Mouse (Mus musculus): ENCODE results near the gene Rps23. TPM values are rescaled to one million over a fixed set of nuclear protein-coding genes. Genes with fewer than 3 reads are reported as not detected.
"Not testable (repeated sequence)": the region's sequence is repeated elsewhere in the genome, so short reads cannot be mapped to it uniquely, and the experiment has no call there.

The Rps23 gene
- polyA plus RNA-seq, 1 experiment from 2014 or later, result 239 TPM

DNA sequence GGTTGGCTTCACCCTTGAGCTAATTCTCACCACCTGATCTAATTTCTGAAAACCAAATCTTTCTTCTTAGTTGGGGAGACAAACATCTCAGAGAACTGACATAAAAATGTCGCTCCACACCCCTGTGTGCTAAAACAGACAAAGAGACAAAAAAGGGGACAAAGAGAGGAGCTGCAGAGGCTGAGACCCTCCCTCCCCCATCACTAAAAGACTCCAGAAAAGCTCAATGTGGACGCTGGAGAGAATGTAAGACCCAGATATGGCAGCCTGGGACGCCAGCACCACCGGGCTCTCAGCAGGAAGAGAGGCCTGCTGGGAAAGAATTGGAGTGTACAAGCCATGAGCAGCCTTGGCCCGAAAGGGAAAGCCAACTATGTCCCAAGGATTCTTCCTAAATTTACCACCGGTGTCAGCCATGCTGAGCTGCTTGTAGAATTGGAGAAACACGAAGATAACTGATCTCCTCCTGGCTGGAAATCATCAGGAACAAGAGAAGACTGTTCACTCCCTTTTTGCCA is 9.0 kb upstream of the Rps23 start:
- Histone ChIP-seq H3K4me3 (no peak overlapping the region), H3K27me3 (replicated peaks) (peaks cover 4% of the 10 kb centered on the region; the same call in 1 of the 2 replicates), H3K4me1 (no peaks in the 10 kb centered on the region), H3K9me3 (replicated peaks) (no peaks in the 10 kb centered on the region), H3K9ac (no peak overlapping the region), H3K4me2 (no peak overlapping the region), H3K36me3 (no peaks in the 10 kb centered on the region), H3K27ac (no peak overlapping the region)
- no peak for ATAC-seq
- WGBS (ENCODE audit: insufficient replicate concordance), result 47% methylated on average over 7 of the region's 7 CpGs

GRCm38 (mm10) chr13:90914721-90915120 is 8.0 kb upstream of the Rps23 start:
- Histone ChIP-seq H3K27me3 (replicated peaks) (peaks cover 4% of the 10 kb centered on the region; the same call in 1 of the 2 replicates), H3K36me3 (no peaks in the 10 kb centered on the region), H3K4me3 (no peak overlapping the region), H3K4me2 (no peak overlapping the region), H3K4me1 (peaks cover 3% of the 10 kb centered on the region; the same call in 1 of the 2 replicates), H3K27ac (no peak overlapping the region), H3K9ac (no peak overlapping the region), H3K9me3 (replicated peaks) (no peaks in the 10 kb centered on the region)
- WGBS (ENCODE audit: insufficient replicate concordance), result 69% methylated on average over 4 of the region's 4 CpGs
- ATAC-seq, result no peak

DNA sequence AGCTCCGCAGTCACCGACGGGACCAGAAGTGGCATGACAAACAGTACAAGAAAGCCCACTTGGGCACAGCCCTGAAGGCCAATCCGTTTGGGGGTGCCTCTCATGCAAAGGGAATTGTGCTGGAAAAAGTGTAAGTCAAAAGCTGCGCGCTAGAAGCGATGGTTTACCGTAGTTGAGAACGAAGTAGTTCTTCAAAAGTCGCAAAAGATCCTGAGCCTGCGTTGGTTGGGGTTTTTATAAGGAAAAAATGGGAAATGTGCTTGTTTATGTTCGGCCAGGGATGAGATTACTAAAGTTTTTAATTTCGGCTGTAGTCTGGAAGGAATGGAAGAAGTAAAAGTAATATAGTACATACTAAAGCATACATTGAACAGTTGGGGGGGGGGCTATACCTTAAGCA is 859 bp downstream of the Rps23 start:
- H3K27ac ChIP-seq, result peak overlapping the region; percentile 90
- not testable (repeated sequence) for ATAC-seq

GRCm38 (mm10) chr13:90924072-90924471 is 1.3 kb downstream of the Rps23 start:
- H3K27ac ChIP-seq, result peak overlapping the region; percentile 90
- WGBS (ENCODE audit: insufficient replicate concordance), result 17% methylated on average over 9 of the region's 9 CpGs
- H3K36me3 ChIP-seq, result peaks cover 44% of the 10 kb centered on the region
- peaks cover 44% of the 10 kb centered on the region for H3K4me1 ChIP-seq
- H3K4me2 ChIP-seq, result peak overlapping the region; percentile 74
- H3K9ac ChIP-seq, result peak overlapping the region; percentile 95
- H3K9me3 ChIP-seq (replicated peaks), result no peaks in the 10 kb centered on the region
- H3K27me3 ChIP-seq (replicated peaks), result no peaks in the 10 kb centered on the region
- peak overlapping the region; percentile 91 for H3K4me3 ChIP-seq
- no peak for ATAC-seq

More for the DNA sequence above, 859 bp downstream of the Rps23 start:
- H3K9me3 ChIP-seq (replicated peaks); H3K27me3 ChIP-seq (replicated peaks): not testable (repeated sequence)
- Histone ChIP-seq H3K9ac (peak overlapping the region; percentile 95), H3K36me3 (peaks cover 42% of the 10 kb centered on the region), H3K4me2 (peak overlapping the region; percentile 74), H3K4me1 (peaks cover 44% of the 10 kb centered on the region), H3K4me3 (peak overlapping the region; percentile 91)
- 0% methylated on average over 13 of the region's 13 CpGs for WGBS (ENCODE audit: insufficient replicate concordance)

- peaks cover 44% of the 10 kb centered on the region for H3K36me3 ChIP-seq
These were observed 2.4 kb downstream of the Rps23 start for GRCm38 (mm10) chr13:90925191-90925590.

DNA sequence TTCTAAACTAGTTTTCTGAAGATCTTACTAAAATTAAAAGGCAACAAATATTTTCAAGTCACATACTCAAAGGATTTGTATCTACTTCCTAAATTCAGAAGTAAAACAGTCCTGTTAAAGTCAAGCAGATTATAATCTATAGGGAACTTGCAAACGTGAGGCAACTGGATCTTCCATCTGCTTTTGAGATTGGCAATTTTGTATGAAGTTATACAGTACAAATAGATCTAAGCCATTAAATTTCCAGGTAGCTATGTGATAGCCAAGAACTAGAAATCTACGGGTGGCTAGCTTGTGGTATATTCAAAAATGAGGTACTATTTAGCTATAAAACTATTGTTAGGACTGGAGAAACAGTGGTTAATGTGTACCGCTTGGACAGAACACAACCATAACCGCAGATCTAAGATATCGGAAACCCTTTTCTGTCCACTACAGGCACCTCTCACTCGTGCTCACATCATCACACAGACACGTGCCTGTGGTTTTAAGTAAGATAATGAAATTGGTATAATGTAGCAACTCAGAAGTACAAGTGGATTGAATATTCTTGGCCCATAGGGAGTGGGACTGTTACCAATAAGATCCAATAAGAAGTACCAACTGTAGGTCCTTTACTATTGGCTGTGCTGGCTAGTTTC is 3.5 kb downstream of the Rps23 start:
- Histone ChIP-seq H3K36me3 (peaks cover 44% of the 10 kb centered on the region), H3K4me3 (no peak overlapping the region), H3K27me3 (replicated peaks) (no peaks in the 10 kb centered on the region), H3K9ac (no peak overlapping the region), H3K9me3 (replicated peaks) (no peaks in the 10 kb centered on the region), H3K4me2 (no peak overlapping the region), H3K27ac (peak overlapping the region; percentile 64; the same call in 1 of the 2 replicates), H3K4me1 (peaks cover 39% of the 10 kb centered on the region)
- WGBS (ENCODE audit: insufficient replicate concordance), result 32% methylated on average over 7 of the region's 7 CpGs
- ATAC-seq, result no peak

More at GRCm38 (mm10) chr13:90925191-90925590, 2.4 kb downstream of the Rps23 start:
- WGBS (ENCODE audit: insufficient replicate concordance), result 82% methylated on average over 5 of the region's 5 CpGs
- peak overlapping the region; percentile 25; the same call in 1 of the 2 replicates for H3K9ac ChIP-seq
- no peak overlapping the region for H3K4me3 ChIP-seq
- no peak for ATAC-seq
- no peaks in the 10 kb centered on the region for H3K9me3 ChIP-seq (replicated peaks)
- H3K4me1 ChIP-seq, result peaks cover 39% of the 10 kb centered on the region
- H3K4me2 ChIP-seq, result peak overlapping the region; percentile 74; the same call in 1 of the 2 replicates
- no peaks in the 10 kb centered on the region for H3K27me3 ChIP-seq (replicated peaks)
- H3K27ac ChIP-seq, result peak overlapping the region; percentile 38; the same call in 1 of the 2 replicates

DNA sequence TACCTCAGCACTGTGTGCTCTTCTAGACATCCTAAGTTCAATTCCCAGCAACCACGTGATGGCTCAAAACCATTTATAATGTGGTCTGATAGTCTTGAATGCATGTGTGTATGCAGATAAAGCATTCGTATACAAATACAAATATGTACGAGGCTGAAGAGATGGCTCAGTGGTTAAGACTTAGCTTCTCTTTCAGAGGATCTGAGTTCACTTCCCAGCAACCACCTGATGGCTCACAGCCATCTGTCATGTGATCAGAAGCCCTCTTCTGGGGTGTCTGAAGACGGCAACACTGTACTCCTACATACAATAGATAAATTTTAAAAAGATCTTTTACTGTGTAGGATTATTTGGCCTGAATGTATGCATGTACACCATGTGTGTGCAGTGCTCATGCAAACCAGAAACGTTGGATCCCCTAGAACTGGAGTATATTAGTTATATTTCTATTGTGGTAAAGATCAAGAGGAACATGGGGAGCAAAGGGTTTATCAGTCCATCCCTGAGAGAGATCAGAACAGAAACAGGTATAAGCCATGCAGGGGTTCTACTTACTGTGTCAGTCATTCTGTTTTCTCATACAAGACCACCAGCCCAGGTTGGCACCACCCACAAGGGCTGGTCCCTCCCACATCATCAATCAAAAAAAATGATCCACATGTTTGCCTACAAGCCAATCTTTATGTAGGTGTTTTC is 4.3 kb downstream of the Rps23 start:
- Histone ChIP-seq H3K36me3 (peaks cover 44% of the 10 kb centered on the region), H3K27ac (peak overlapping the region; percentile 64; the same call in 1 of the 2 replicates), H3K9ac (no peak overlapping the region), H3K4me2 (no peak overlapping the region), H3K9me3 (replicated peaks) (no peaks in the 10 kb centered on the region), H3K4me3 (no peak overlapping the region), H3K27me3 (replicated peaks) (no peaks in the 10 kb centered on the region), H3K4me1 (peaks cover 37% of the 10 kb centered on the region)
- ATAC-seq, result no peak
- 38% methylated on average over 5 of the region's 5 CpGs for WGBS (ENCODE audit: insufficient replicate concordance)

DNA sequence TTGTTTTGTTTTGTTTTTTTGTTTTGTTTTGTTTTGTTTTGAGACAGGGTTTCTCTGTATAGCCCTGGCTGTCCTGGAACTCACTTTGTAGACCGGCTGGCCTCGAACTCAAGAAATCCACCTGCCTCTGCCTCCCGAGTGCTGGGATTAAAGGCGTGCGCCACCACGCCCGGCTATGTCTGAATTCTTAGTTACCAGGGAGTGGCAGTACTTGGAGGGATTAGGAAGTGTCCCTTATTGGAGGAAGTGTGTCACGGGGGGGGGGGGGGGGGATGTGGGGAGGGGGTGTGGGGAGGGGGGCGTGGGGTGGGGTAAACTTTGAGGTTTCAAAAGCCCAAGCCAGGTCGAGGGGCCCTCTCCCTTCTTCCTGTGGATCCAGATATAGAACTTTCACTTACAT is 5.5 kb downstream of the Rps23 start:
- H3K27ac ChIP-seq; H3K27me3 ChIP-seq (replicated peaks); H3K9me3 ChIP-seq (replicated peaks); H3K9ac ChIP-seq; H3K4me3 ChIP-seq; H3K4me2 ChIP-seq; ATAC-seq: not testable (repeated sequence)
- Histone ChIP-seq H3K36me3 (peaks cover 44% of the 10 kb centered on the region), H3K4me1 (peaks cover 36% of the 10 kb centered on the region)
- WGBS (ENCODE audit: insufficient replicate concordance), result 84% methylated on average over 10 of the region's 10 CpGs

DNA sequence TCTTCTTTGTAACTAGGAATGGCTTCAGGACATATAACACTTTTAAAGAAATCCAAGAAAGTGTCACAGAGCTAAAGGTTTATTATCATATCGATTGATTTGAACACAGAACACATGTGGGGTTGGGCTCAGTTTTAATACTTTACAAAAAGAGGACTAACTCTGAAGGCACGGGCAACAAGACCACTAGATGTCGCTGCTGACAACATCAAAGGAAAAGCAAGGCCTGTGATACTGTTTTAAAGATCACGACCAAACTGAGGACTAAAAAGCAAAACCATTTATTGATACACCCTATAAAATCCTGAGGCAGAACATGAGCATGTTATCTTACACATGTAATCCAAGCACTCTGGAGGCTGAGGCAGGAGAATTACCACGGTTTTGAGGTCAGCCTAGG is 7.1 kb downstream of the Rps23 start:
- WGBS (ENCODE audit: insufficient replicate concordance), result 17% methylated on average over 5 of the region's 5 CpGs

GRCm38 (mm10) chr13:90933256-90933655 is 10.5 kb downstream of the Rps23 start:
- peaks cover 1% of the 10 kb centered on the region for H3K4me1 ChIP-seq
- no peaks in the 10 kb centered on the region for H3K9me3 ChIP-seq (replicated peaks)
- H3K4me2 ChIP-seq, result no peak overlapping the region
- H3K36me3 ChIP-seq, result peaks cover 6% of the 10 kb centered on the region
- no peak overlapping the region for H3K4me3 ChIP-seq
- WGBS (ENCODE audit: insufficient replicate concordance), result 75% methylated on average over 3 of the region's 3 CpGs
- no peak for ATAC-seq
- no peak overlapping the region for H3K27ac ChIP-seq
- H3K27me3 ChIP-seq (replicated peaks), result no peaks in the 10 kb centered on the region
- no peak overlapping the region for H3K9ac ChIP-seq

More for the DNA sequence above, 7.1 kb downstream of the Rps23 start:
- no peak overlapping the region for H3K4me2 ChIP-seq
- no peak overlapping the region for H3K4me3 ChIP-seq
- no peaks in the 10 kb centered on the region for H3K9me3 ChIP-seq (replicated peaks)
- peaks cover 28% of the 10 kb centered on the region for H3K4me1 ChIP-seq
- no peaks in the 10 kb centered on the region for H3K27me3 ChIP-seq (replicated peaks)
- no peak for ATAC-seq
- no peak overlapping the region for H3K9ac ChIP-seq
- H3K36me3 ChIP-seq, result peaks cover 38% of the 10 kb centered on the region
- H3K27ac ChIP-seq, result no peak overlapping the region

DNA sequence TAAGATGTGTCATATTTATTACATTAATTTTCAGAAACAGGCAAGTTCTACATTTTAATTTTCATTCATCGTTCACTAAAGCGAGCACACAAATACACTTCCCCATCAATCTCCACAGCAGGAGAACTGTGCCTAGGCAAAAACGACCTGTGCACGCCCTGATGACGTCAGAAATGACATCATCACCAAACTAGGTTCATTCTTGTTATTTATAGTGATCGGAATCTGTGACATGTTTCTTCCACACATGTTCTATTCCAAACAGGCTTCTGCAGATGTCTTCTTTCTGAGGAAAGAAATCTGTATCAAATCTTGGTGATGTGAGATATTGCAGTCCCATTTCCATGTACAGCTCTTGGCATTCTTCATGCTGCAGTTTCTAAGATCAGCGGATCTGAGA is 13.1 kb downstream of the Rps23 start:
- 76% methylated on average over 7 of the region's 7 CpGs for WGBS (ENCODE audit: insufficient replicate concordance)

GRCm38 (mm10) chr13:90939192-90939591 is 16.4 kb downstream of the Rps23 start:
- Histone ChIP-seq H3K4me1 (peaks cover 30% of the 10 kb centered on the region), H3K9me3 (replicated peaks) (no peaks in the 10 kb centered on the region), H3K27ac (peak overlapping the region; percentile 72), H3K4me2 (peak overlapping the region; percentile 51), H3K36me3 (no peaks in the 10 kb centered on the region), H3K4me3 (no peak overlapping the region), H3K9ac (0 out of 2 replicates have a peak overlapping the region, but pooled peaks have one; percentile 2), H3K27me3 (replicated peaks) (no peaks in the 10 kb centered on the region)
- 21% methylated on average over 6 of the region's 6 CpGs for WGBS (ENCODE audit: insufficient replicate concordance)
- peak; percentile 96 for ATAC-seq

More for the DNA sequence above, 13.1 kb downstream of the Rps23 start:
- no peak overlapping the region for H3K27ac ChIP-seq
- no peaks in the 10 kb centered on the region for H3K27me3 ChIP-seq (replicated peaks)
- no peak overlapping the region for H3K9ac ChIP-seq
- H3K36me3 ChIP-seq, result no peaks in the 10 kb centered on the region
- H3K4me3 ChIP-seq, result no peak overlapping the region
- H3K4me1 ChIP-seq, result peaks cover 27% of the 10 kb centered on the region
- H3K4me2 ChIP-seq, result no peak overlapping the region
- no peaks in the 10 kb centered on the region for H3K9me3 ChIP-seq (replicated peaks)
- ATAC-seq, result no peak
